Mouse (Mus musculus): ENCODE data around the gene Mapk12.
A peak's percentile ranks its signal among the peaks of the same experiment; 100 is the strongest.

GRCm38 (mm10) chr15:89180571-89181229, 40.2 kb upstream of the Mapk12 start, which contains the start of gene Plxnb2:
- TF ChIP-seq CTCF (IDR thresholded peaks at IDR 0.05; ENCODE audit: borderline replicate concordance, extremely low read depth, insufficient read depth, insufficient read length) = no peak
- TF ChIP-seq POLR2A (IDR thresholded peaks at IDR 0.05; ENCODE audit: borderline replicate concordance, extremely low read depth, insufficient read depth, insufficient read length, poor library complexity, severe bottlenecking) = peak; percentile 83

All from brain, embryonic 14.5 days (tissue).